Mouse (Mus musculus) regulatory T cell (primary cell): ENCODE measurements around the gene Cd200r1.

Experiments
- in situ Hi-C: fragments of 300-600 bp; cut with MboI, MseI; formaldehyde crosslinking; loops from one replicate; pipeline ENCODE4 v1.15.1; 2025; ENCODE audit warnings: high pct_unique_total_duplicates

Cd200r1 gene

DNA sequence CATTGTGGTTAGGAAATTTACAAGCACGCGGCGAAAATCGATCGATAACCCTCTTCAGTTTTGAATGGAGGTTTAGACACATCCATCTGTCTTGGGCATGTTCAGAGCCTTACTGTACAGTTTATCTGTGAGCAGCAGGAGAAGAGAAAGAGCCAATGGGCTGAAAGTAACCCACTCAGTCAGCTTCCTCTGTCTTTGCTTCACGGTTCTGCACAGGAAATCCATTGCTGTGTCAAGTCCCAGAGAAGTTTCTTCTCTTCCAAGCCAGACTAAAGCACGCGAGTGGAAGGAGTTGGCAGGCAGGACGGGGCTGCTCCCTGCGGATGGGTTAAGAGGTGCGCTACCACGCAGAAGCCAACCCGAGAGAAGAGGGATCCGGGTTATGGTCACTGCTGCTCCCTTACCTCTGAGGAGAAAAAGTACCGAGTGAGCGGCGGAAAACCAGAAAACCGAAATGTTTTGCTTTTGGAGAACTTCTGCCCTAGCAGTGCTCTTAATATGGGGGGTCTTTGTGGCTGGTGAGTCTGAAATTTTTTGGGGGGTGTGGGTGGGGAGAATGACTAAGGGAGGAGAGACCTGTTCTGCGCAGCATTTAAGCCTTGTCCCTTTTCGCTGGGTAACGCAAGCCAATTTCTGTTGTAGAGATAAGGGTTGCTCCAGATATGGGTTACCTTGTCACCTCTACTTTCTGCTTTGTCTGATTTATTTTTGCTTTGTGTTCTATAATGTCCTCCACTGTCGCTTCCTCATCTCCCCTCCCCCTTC, at the start of gene Cd200r1:
TSS of gene Cd200r1 (plus strand) at position 182 of the 765 bp plus-strand sequence.
- in situ Hi-C loops: loop anchor here (5.0 kb wide), 1 partner anchor 377 kb away; no protein-coding TSS in a partner anchor

DNA sequence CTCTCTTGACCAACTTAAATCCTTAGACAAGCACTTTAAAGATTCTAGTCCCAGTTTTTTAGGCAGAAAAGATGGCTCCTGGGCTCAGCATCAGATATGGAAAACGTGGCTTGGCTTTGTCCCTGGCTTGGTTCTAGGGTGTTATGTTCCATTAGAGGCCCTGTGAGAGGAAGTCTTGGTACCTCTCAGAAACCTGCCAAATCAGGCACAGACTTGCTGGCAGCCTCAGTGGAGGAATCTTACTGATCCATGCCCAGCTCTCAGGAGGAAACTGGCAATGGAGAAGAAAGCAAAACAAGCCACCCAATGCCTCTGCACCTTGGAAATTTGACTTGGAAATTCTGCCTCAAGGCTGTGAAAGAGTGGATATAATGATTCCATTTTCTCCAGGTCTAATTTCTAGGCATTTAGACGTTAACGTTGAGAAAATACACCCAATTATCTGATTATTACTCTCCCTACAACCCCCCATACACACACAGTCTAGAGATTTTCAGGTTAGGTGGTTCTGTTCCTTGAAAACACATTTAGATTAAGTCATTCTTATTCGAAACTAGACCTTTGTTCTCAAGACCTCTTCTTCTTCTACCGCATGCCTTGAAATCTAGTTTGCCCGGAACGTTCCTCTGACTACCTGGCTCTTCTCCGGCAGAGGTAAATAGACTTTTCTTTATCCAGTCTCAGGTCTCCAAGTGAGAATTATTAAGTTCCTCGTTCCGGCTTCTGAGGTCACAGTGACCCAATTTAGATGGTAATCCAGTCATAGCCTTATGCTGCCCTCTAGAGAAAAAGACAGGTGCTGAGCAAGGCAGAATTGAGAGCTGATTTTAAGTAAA, 49.0 kb upstream of the Cd200r1 start:
- in situ Hi-C loops: no loop called here

DNA sequence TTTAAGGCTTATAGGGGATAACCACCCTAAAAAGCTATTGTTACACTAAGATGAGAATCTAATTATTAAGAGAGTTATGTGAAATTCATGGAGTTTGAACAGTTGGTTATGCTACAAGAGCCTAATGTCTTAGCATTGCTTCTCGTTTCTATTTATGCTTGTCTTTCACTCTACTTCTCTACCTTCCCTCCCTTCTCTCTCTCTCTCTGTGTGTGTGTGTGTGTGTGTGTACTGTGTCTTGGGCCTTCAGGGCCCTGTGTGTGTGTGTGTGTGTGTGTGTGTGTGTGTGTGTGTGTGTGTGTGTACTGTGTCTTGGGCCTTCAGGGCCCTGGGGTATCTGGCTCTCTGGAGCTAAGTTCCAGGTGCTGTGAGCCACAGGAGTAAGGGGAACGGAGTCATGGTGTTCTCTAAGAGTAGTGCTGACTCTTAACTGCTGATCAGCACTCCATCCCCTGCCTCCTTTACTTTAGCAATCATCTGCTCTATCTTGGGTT, 48.3 kb upstream of the Cd200r1 start:
- in situ Hi-C loops: no loop called here

DNA sequence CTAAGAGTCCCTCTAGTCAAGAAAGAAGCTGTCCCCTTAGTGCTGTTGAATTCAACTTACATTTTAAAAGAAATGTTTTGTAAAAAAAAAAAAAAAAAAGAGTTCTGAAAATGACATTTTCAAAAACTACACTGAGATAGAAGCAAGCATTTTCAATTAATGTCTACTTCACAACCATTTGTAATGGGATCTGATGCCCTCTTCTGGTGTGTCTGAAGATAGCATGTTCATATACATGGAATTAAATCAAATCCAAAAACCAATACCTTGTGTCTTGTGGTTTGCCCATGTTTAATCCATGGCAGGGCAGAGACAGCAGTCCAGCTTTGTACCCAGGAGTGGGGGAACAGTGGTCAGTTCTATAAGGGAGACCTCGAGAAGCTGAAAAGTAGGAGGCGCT, 47.7 kb upstream of the Cd200r1 start:
- in situ Hi-C loops: no loop called here

DNA sequence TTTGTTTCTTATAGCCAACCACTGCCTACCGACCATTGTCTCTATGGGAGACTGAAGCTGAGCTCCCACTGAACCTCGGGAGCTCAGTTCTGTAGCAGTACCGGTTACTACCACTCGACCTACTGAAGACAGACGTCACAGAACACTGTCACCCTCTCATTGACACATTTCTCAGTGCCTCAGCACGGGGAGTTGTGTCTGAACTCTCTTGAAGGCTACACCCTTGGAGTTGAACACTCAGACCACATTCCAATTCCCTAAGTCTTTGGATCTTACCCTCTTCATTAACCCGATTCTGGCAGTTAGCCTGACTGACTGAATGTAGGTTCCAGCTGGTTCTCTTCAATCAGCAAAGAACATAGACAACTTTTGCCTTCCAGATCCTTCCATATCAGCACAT, 46.2 kb upstream of the Cd200r1 start:
- in situ Hi-C loops: no loop called here

DNA sequence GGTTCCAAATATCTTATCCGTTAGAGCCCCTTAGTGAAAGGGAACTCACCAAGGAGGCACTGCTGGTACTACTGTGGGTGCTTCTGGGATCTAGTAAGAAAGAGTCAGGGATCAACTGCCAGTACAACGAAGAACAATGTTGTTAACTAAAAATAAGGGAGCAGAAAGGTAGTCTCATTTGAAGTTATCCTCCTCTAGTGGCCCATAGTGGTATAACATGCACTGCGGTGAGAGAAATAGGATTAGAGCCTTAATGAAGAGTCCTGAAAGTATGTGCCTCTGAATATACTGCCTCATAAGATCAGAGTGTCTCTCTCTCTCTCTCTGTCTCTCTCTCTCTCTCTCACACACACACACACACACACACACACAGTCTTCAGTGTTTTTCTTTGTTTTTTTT, 45.0 kb upstream of the Cd200r1 start:
- in situ Hi-C loops: no loop called here

DNA sequence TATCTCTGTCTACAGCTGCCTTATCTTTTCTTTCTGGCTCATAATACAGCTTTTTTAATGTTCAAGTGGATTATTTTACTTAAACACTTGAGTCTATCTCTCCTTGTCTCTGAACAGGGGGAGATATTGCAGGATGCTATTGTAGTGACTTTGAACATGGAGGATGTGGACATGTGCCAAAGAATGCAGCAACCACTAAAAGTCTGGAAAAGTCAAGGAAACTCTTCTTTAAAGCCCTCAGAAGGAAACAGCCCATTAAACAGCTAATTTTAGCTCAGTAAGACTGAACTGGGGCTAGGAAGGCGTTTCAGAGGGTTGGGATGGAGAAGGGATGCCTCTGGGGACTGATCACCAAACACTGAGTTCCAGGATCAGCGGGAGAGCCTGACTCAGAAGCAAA, 42.9 kb upstream of the Cd200r1 start:
- in situ Hi-C loops: no loop called here

DNA sequence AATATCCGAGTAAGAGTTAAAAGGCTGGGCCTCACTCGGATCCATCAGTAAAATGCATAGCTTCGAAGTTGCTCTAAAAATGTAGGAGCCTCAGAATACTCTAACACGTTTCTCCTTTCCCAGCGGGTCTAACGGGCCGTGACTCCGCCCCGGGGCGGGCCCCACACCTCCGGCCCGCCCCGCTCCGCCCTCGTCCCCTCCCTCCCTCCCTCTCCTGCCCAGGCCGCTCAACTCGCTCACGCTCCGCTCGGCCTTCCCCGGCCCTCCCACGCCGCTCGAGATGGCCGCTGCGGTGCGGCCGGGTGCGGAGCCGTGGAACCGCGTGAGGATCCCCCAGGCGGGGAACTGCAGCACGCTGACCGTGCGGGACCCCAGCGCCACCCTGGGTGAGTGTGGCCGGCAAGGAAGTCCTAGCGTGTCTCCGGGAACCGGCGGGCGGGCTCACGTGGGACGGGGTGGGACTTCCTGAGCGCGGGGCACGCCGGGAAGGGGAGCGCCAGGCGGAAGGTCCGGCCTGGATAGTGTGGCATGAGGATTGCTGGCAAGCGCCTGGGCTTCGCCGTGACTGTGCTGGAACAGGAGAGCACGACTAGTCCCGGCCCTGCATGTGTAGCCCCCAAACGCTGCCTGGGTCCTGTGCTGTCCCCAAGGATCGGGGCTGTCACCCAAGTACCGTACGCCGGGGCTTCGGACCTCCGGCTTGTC, 41.3 kb upstream of the Cd200r1 start, which contains the start of gene Nepro:
TSS of gene Nepro (plus strand) at position 219 of the 705 bp plus-strand sequence.
- in situ Hi-C loops: no loop called here

DNA sequence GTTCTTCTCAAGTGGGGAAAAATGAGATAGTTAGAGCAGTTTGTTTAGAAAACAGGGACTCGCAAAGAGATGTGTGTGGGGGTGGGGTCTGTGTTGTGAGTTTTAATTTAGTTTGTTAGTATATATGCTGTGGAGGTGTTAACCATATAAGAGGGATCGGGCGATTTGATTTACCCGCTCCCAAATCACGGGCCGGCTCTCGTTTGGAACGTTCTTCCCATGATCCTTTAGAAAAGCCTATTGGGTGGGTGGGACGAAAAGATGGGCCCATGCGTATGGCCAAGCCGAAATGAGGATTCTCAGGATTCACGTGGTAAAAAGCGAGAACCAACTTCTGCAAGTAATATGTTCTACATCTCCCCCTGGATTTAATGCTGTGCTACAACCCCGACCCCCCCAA, 40.7 kb upstream of the Cd200r1 start:
- in situ Hi-C loops: no loop called here

DNA sequence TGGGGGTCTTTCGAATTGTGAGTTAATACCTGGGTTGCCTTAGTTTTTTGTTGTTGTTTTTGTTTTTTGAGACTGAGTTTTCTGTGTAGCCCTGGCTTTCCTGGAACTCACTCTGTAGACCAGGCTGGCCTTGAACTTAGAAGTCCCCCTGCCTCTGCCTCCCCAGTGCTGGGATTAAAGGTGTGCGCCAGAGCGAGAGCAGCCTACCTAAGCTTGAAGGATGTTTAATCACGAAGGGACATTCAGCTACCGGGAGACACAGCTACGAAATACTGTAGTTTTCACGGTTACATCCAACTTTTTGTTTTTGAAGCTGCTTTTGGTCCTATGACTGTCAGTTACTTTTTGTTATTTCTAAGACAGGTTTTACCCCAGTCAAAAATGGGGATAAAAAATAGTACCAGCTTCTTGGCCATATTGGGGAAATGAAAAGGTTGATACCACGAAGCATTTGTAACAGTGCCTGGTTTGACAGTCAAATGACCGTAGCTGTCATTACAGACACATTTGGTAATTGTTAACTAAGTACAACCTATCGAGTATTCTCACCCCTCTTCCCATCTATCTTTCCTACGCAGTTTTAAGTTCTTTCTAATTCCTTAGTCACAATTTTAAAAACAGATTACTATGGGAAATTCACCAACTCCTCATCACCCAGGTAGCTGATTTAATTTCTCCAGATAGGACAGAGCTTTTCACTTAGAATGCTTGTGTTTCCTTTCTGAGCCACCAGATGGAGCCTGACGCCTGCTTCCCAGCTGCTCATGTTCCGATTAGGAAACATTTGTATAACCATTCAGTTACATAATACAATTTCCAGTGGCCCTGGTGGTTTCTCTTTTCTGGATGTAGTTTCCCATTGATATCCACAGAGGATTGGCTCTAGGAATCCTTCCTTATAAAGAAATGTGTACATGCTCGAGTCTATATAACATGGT, 40.0 kb upstream of the Cd200r1 start:
- in situ Hi-C loops: no loop called here

DNA sequence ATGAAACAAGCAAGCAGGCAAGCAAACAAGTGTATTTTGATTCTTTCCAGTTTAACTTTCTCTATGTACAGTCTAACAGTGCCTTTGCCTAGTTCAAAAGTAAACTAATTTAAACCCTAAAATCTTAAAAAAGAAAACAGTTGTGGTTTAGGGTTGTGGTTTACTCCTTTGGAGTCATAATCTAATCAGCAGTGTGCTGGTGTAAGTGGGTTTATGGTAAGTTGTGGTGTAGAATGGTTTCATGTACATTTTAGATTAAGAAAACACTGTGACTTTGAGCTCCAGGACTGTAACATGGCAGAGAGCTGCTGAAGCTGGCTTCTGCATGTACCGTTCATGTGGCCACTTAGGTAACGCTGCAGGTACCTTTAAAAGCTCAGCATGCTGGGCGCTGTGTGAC, 38.0 kb upstream of the Cd200r1 start:
- in situ Hi-C loops: no loop called here

DNA sequence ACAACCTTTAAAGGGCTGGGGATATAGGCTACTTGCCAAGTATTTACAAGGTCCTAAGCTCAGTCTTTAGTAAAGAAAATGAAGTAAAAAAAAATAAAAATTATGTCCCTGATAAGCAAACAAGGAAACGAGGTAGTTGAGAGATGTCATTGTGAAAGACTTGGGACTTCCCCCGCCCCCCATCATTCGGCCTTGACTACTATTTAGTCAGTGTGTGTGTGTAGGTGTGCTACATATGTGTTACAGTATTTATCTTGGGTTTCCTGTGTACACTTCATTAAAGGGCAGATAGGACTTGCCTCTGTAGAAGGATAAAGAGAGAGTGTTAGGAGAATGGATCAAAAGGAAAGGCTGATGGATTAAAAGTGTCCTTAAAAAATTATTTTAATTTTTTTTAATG, 31.5 kb upstream of the Cd200r1 start:
- in situ Hi-C loops: no loop called here

DNA sequence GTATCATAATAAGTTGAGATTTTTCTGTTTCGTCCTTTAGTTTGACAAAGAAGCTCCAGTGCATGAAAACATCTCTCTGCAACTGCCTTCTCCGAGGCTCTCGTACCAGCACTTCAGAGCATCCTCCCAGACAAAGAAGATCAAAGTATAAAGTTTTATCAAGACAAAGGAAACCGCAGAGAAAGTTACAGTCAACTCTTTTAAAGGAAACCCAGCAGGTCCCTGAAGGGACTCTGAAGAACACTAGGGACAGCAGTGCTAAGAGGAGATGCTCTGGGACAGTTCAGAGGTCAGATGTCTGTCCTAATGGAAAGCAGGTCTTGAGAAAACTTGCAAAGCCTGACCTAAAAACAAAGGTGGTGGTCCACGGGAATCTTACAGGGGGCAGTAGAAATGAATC, 29.9 kb upstream of the Cd200r1 start:
- in situ Hi-C loops: no loop called here

DNA sequence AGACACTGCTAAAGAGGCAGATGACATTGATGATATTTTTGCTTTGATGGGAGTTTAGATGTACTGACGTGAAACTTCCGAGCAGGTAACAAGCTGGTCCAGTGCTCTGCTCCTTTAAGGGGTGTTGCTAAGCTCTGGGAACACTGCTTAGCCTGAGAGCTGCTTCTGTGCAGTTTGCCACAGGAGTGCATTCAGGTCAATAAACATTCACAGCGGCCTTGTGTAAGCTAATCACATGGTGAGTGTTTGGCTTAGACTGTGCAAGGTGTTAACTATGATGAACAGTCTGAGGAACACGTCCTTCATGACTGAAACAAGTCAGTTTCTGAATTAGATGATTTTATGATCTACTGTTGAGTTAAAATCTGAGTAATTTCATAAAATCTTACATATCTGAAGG, 29.4 kb upstream of the Cd200r1 start:
- in situ Hi-C loops: no loop called here

DNA sequence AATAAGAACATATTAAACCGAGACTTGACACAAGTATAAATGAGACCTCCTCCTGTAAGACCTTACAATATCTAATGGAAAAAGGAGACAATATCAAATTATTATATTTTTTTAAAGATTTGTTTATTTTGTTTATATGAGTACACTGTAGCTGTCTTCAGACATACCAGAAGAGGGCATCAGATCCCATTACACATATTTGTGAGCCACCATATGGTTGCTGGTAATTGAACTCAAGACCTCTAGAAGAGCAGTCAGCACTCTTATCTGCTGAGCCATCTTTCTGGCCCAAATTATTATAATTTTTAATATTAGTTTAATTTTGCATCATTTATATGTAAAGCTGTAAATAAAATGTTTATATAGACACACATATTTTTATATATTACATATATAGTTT, 22.8 kb upstream of the Cd200r1 start:
- in situ Hi-C loops: loop anchor here (10.0 kb wide), 2 partner anchors 412 to 642 kb away; partner anchors contain the start of genes Atg3 and Slc35a5

DNA sequence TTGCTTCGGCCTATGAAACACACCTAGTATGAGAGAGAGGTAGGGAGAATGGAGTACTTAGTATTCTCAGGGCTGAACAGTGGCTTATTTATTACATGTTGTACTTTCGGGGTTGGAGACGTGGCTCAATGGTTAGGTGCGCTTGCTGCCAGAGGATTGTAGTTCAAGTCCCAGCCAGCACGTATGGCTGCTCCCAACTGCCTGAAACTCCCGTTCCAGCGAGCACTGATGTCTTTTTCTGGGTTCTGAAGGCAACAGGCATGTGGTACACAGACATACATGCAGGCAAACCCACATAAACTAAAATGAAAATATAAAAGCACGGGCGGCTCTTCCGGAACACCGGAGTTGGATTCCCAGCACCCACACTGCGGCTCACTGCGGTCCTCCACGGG, 20.1 kb upstream of the Cd200r1 start:
- in situ Hi-C loops: loop anchor here (10.0 kb wide), 2 partner anchors 409 to 639 kb away; partner anchors contain the start of genes Atg3 and Slc35a5

DNA sequence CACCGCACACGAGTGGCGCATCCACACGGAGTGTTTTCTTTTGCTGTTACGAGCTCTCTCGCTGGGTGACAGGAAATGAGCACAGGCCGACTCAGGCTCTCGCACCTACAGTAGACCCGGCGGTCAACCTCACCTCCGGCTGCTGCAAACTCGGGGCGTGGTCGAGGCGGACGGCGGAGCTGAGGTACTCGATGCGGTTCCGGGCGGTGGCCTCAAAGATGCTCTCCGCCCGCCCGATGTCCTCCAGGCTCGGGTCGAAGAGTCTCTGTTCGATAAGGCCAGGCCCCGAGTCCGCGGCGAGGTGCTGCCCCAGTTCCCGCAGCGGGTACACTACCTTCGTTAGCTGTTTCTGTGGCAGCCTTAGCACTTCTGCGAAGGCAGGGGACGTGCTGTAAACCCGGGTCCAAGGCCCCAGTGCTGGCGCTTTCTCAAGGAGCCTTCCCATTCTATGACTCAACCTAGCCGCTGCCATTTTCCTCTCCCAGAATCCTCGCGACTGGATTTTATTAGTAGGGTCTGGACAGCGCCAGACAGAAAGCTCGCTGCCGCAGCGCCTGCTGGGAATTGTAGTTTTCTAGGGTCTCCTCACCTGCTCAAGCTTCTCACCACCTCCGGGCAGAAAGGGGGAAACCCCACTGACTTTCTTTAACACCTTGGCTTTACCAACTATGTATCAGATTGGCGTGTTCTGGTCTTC, 19.5 kb upstream of the Cd200r1 start, which contains the start of gene Gtpbp8:
TSS of gene Gtpbp8 (minus strand) at position 498 of the 697 bp plus-strand sequence.
- in situ Hi-C loops: loop anchor here (10.0 kb wide), 2 partner anchors 409 to 639 kb away; partner anchors contain the start of genes Atg3 and Slc35a5

DNA sequence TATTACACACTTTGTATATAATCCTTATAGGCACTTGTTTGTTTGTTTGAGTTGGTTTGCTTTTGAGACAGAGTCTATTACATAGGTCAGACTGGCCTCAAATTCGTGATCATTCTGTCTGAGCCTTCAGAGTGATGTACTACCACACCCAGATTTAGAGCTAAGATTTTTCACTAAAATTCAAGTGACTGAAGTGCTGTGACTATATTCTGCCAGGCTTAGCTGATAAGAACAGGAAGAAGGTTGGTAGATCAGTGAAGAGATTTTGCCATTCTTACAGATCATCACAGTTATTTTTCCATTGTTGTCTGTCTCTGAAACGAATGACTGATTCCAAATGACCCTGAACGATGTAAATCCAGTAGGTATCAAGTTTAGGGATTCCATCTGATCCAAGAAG, 17.5 kb upstream of the Cd200r1 start:
- in situ Hi-C loops: loop anchor here (10.0 kb wide), 2 partner anchors 407 to 637 kb away; partner anchors contain the start of genes Atg3 and Slc35a5

DNA sequence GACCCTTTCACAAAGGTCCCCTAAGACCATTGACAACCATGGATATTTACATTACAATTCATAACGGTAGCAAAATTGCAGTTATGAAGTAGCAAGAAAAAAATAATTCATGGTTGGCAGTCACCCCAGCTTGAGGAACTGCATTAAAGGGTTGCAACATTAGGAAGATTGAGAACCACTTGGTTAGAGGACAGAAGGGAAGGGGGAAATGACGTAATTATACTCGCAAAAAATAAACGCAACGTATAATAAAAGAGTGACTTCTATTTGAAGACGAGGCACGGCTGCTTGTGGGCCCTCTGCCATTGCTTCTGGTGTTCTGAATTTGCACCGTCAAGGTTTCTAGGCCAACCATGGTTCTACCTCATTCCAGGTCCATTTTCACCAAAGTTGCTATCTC, 7.8 kb upstream of the Cd200r1 start:
- in situ Hi-C loops: no loop called here

DNA sequence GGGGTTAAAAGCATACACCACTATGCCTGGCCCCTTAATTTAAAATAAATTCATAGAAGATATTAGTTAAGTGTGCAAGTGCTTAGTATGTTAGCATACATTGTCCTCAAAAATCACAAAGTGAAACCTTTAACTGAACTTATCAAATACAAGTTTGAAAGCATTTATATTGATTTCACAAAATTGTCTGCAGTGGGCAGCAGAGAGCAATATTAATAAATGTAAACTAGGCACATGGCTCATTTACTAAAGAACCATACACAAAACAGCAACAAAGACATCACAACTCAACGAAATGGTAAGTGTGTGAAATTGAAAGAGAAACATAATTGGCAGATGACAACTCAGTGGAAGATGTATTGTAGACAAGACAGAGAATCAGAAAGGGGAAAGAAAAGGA, 3.7 kb upstream of the Cd200r1 start:
- in situ Hi-C loops: loop anchor here (5.0 kb wide), 2 partner anchors 275 to 325 kb away; no protein-coding TSS in a partner anchor
